Mouse (Mus musculus) CH12.LX (cell line): ENCODE measurements around the gene 5730596B20Rik. TPM values are rescaled to one million over a fixed set of nuclear protein-coding genes. Genes with fewer than 3 reads are reported as not detected.

Experiments used
- DNase-seq: peaks from one replicate; pipeline ENCODE4 v3.0.0-alpha.2; 2013; ENCODE audit errors: extremely low read depth
- H3K27ac ChIP-seq: 2 replicates; pipeline ENCODE4 v1.5.1; 2012; ENCODE audit warnings: low read depth, mild to moderate bottlenecking, control low read depth, moderate library complexity; ENCODE audit not compliant: insufficient read depth
- H3K27me3 ChIP-seq: replicated peaks from 2 replicates; pipeline ENCODE3; 2012; ENCODE audit warnings: inconsistent platforms
- H3K36me3 ChIP-seq, 2 experiments: replicated peaks in 1 of 2; 2 replicates each; pipeline versions ENCODE3 to v1.6.1; 2012; ENCODE audit warnings: inconsistent platforms in 1 of 2, low read length in 1 of 2, mild to moderate bottlenecking in 1 of 2, mixed read lengths in 1 of 2, moderate library complexity in 1 of 2; ENCODE audit not compliant: control insufficient read depth in 1 of 2, insufficient read depth in 1 of 2
- H3K4me1 ChIP-seq, 2 experiments: 2 replicates each; pipeline ENCODE4 v1.6.1; 2012; ENCODE audit warnings: inconsistent platforms in 1 of 2, moderate library complexity in 1 of 2; ENCODE audit not compliant: insufficient read depth in 2 of 2, control insufficient read depth in 1 of 2
- H3K4me2 ChIP-seq: 2 replicates; pipeline ENCODE4 v1.6.1; 2012; ENCODE audit warnings: low read depth, mild to moderate bottlenecking, control low read depth; ENCODE audit not compliant: poor library complexity, insufficient read depth, severe bottlenecking
- H3K4me3 ChIP-seq, 3 experiments: fragments of 150-350 bp in 1 of 3; sonication (generic) in 1 of 3; replicated peaks in 1 of 3; 2 replicates each; pipeline versions ENCODE3 to v1.5.1; 2011 to 2012; ENCODE audit warnings: low read depth in 2 of 3, low read length in 2 of 3, mild to moderate bottlenecking in 2 of 3, moderate library complexity in 2 of 3, control low read depth in 1 of 3, improper control_type of control experiment in 1 of 3, inconsistent platforms in 1 of 3, mixed read lengths in 1 of 3; ENCODE audit not compliant: poor library complexity in 1 of 3
- H3K79me2 ChIP-seq: replicated peaks from 2 replicates; pipeline ENCODE4 v1.6.1; 2012; ENCODE audit warnings: mild to moderate bottlenecking, moderate library complexity; ENCODE audit not compliant: control insufficient read depth, poor library complexity, insufficient read depth, severe bottlenecking; ENCODE audit errors: extremely low read depth
- H3K9ac ChIP-seq: 2 replicates; pipeline ENCODE4 v1.6.1; 2012; ENCODE audit warnings: low read depth, mild to moderate bottlenecking, control low read depth, moderate library complexity; ENCODE audit not compliant: insufficient read depth
- H3K9me3 ChIP-seq: replicated peaks from 2 replicates; pipeline ENCODE3; 2012; ENCODE audit warnings: low read length, inconsistent platforms, mixed read lengths
- BHLHE40 ChIP-seq: IDR thresholded peaks from 2 replicates; pipeline ENCODE4 v1.6.1; 2011; ENCODE audit warnings: mild to moderate bottlenecking, low read depth, low read length, improper control_type of control experiment
- CHD2 ChIP-seq: IDR thresholded peaks from 2 replicates; pipeline ENCODE4 v1.6.1; 2011; ENCODE audit warnings: low read length, improper control_type of control experiment
- E2F4 ChIP-seq: IDR thresholded peaks from 2 replicates; pipeline ENCODE4 v1.6.1; 2011; ENCODE audit warnings: low read depth, low read length, improper control_type of control experiment; ENCODE audit not compliant: insufficient replicate concordance
- ELF1 ChIP-seq: IDR thresholded peaks from 2 replicates; pipeline ENCODE4 v1.6.1; 2014; ENCODE audit warnings: low read depth, mild to moderate bottlenecking, inconsistent platforms, low read length, improper control_type of control experiment
- GABPA ChIP-seq: IDR thresholded peaks from 2 replicates; pipeline ENCODE4 v1.6.1; 2012; ENCODE audit warnings: low read depth, low read length, improper control_type of control experiment, inconsistent platforms; ENCODE audit not compliant: insufficient replicate concordance
- HCFC1 ChIP-seq: IDR thresholded peaks from 2 replicates; pipeline ENCODE4 v1.6.1; 2012; ENCODE audit warnings: low read depth, mild to moderate bottlenecking, inconsistent platforms, low read length, improper control_type of control experiment
- IRF4 ChIP-seq: IDR thresholded peaks from 2 replicates; pipeline ENCODE4 v1.6.1; 2014; ENCODE audit warnings: low read depth, mild to moderate bottlenecking, inconsistent platforms, low read length, improper control_type of control experiment
- JUN ChIP-seq: IDR thresholded peaks from 2 replicates; pipeline ENCODE4 v1.6.1; 2011; ENCODE audit warnings: low read depth, mild to moderate bottlenecking, low read length, improper control_type of control experiment, moderate library complexity; ENCODE audit not compliant: insufficient read depth
- JUND ChIP-seq: conservative IDR thresholded peaks from 2 replicates; pipeline ENCODE4 v1.6.1; 2011; ENCODE audit warnings: low read depth, low read length, improper control_type of control experiment
- KAT2A ChIP-seq: IDR thresholded peaks from 2 replicates; pipeline ENCODE4 v1.6.1; 2012; ENCODE audit warnings: low read length, improper control_type of control experiment, inconsistent platforms; ENCODE audit not compliant: insufficient replicate concordance
- MAZ ChIP-seq: IDR thresholded peaks from 2 replicates; pipeline ENCODE4 v1.6.1; 2012; ENCODE audit warnings: low read depth, mild to moderate bottlenecking, inconsistent platforms, low read length, improper control_type of control experiment, moderate library complexity
- MEF2A ChIP-seq: IDR thresholded peaks from 2 replicates; pipeline ENCODE4 v1.6.1; 2014; ENCODE audit warnings: low read depth, mild to moderate bottlenecking, inconsistent platforms, low read length, improper control_type of control experiment, borderline replicate concordance
- MXI1 ChIP-seq: IDR thresholded peaks from 2 replicates; pipeline ENCODE4 v1.6.1; 2011; ENCODE audit warnings: mild to moderate bottlenecking, low read depth, low read length, improper control_type of control experiment
- MYC ChIP-seq: IDR thresholded peaks from 2 replicates; pipeline ENCODE4 v1.6.1; 2011; ENCODE audit warnings: low read depth, mild to moderate bottlenecking, improper control_type of control experiment, low read length
- NELFE ChIP-seq: IDR thresholded peaks from 2 replicates; pipeline ENCODE4 v1.6.1; 2011; ENCODE audit warnings: low read depth, low read length, improper control_type of control experiment
- POLR2AphosphoS2 ChIP-seq: IDR thresholded peaks from 2 replicates; pipeline ENCODE4 v1.6.1; 2011; ENCODE audit warnings: low read depth, low read length, improper control_type of control experiment
- RAD21 ChIP-seq: IDR thresholded peaks from 2 replicates; pipeline ENCODE4 v1.6.1; 2011; ENCODE audit warnings: low read depth, mild to moderate bottlenecking, low read length, improper control_type of control experiment, moderate library complexity
- SIN3A ChIP-seq: IDR thresholded peaks from 2 replicates; pipeline ENCODE4 v1.6.1; 2012; ENCODE audit warnings: low read length, improper control_type of control experiment, inconsistent platforms
- TBP ChIP-seq: conservative IDR thresholded peaks from 2 replicates; pipeline ENCODE4 v1.6.1; 2011; ENCODE audit warnings: low read depth, low read length, improper control_type of control experiment
- TCF12 ChIP-seq: IDR thresholded peaks from 2 replicates; pipeline ENCODE4 v1.6.1; 2014; ENCODE audit warnings: low read depth, mild to moderate bottlenecking, inconsistent platforms, low read length, improper control_type of control experiment
- UBTF ChIP-seq: IDR thresholded peaks from 2 replicates; pipeline ENCODE4 v1.6.1; 2012; ENCODE audit warnings: low read depth, mild to moderate bottlenecking, inconsistent platforms, low read length, improper control_type of control experiment, moderate library complexity
- ZC3H11A ChIP-seq: IDR thresholded peaks from 2 replicates; pipeline ENCODE4 v1.6.1; 2012; ENCODE audit warnings: low read depth, mild to moderate bottlenecking, inconsistent platforms, low read length, improper control_type of control experiment
- ZKSCAN1 ChIP-seq: IDR thresholded peaks from 2 replicates; pipeline ENCODE4 v1.6.1; 2012; ENCODE audit warnings: low read depth, inconsistent platforms, low read length, improper control_type of control experiment, borderline replicate concordance
- ZMIZ1 ChIP-seq: IDR thresholded peaks from 2 replicates; pipeline ENCODE4 v1.6.1; 2012; ENCODE audit warnings: low read depth, mild to moderate bottlenecking, inconsistent platforms, low read length, improper control_type of control experiment
- ZNF384 ChIP-seq: IDR thresholded peaks from 2 replicates; pipeline ENCODE4 v1.6.1; 2012; ENCODE audit warnings: low read depth, low read length, improper control_type of control experiment, inconsistent platforms
- dilution Hi-C: fragments of 300-500 bp; cut with MboI; formaldehyde crosslinking; loops from 2 replicates; pipeline ENCODE4 v1.14.3; 2020; ENCODE audit warnings: low sequenced_read_pairs; ENCODE audit not compliant: extremely low pct_unique_long_range_greater_than_20kb, extremely low pct_ligation_motif_present
- in situ Hi-C: fragments of 300-500 bp; cut with MboI; formaldehyde crosslinking; loops from 3 replicates; pipeline ENCODE4 v1.14.3; 2019; ENCODE audit warnings: low sequenced_read_pairs, low pct_ligation_motif_present, low pct_unique_long_range_greater_than_20kb, mixed read lengths
- polyA plus RNA-seq: library from polyadenylated mRNA; unstranded; fragments of >175 nt; gene quantifications from 2 replicates; pipeline ENCODE4 v1.2.1, GENCODE M21; 2012; ENCODE audit warnings: low read depth; ENCODE audit not compliant: insufficient read length
- total RNA-seq, 2 experiments: library from RNA; depleted of rRNA; stranded (reverse); fragments of 300-350 nt in 1 of 2; fragments of >200 nt in 1 of 2; gene quantifications; 2 replicates each; pipeline ENCODE4 v1.2.3; 2012 to 2014

The 5730596B20Rik gene
- total and polyA plus RNA-seq, 3 experiments, result 0.07 TPM; not detected in 2

DNA sequence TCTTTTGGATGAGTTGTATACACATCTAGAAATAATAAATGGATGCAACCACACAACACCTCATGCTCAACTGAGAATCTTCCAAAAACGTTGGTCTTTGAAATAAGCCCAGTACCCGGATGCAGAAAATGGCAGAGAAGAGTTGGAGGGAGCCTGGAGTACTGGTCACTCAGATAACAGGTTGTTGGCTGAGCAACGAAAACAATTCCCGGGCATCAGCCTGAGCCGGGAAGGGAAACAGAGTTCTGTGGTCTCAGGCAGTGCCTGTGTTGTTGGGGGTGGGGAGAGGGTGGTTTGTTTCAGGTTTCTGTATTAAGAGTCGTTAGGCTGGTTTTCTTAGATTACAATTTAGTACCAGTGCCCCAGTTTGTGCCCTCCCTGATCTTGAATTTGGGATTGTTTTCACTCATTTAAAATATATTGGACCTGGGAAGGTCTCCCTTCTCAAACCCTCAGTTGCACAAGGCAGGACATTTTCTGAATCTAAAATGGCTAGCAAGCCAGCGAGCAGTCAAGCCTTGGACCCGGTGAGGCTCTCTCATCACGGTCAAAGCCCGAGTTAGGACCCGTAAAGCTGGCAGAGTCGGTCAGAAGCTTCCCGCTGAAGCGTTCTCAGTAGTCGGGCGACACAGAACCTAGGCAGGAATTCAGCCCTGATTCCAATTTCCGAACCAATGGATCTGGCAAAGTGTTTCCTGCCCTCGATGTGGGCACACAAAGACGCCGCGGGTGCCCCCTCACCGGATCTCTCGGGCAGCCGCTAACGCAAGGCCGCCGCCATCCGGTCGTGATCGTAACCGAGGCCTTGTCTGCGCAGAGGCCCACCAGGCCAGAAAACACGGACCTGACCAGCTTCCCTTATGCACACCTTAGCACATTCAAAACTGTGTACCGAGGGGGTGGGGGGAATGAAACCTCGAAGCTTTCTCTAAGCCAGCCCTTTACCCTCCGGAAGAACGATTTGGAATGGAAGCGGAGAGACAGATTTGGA lies 51.5 kb downstream of the 5730596B20Rik start:
- TF ChIP-seq KAT2A, result no peak
- TF ChIP-seq JUND, result no peak
- no peak for TF ChIP-seq BHLHE40
- TF ChIP-seq JUN, result no peak
- TF ChIP-seq MXI1, result no peak
- no peak for TF ChIP-seq E2F4
- TF ChIP-seq, all 38 proteins: peak for 0
- Histone ChIP-seq H3K27me3 (no peaks in the 10 kb centered on the region), H3K4me2 (no peak overlapping the region), H3K9ac (no peak overlapping the region), H3K4me1 (no peaks in the 10 kb centered on the region), H3K27ac (no peak overlapping the region), H3K36me3 (peaks cover 9 to 53% of the 10 kb centered on the region in 2 experiments), H3K4me3 (no peak overlapping the region), H3K9me3 (peaks cover 43% of the 10 kb centered on the region), H3K79me2 (no peaks in the 10 kb centered on the region)
- dilution Hi-C loops (no loop called here), in situ Hi-C loops (loop anchor here (10.0 kb wide), 2 partner anchors 644 to 1014 kb away; no protein-coding TSS in a partner anchor)
- DNase-seq, result no peak

DNA sequence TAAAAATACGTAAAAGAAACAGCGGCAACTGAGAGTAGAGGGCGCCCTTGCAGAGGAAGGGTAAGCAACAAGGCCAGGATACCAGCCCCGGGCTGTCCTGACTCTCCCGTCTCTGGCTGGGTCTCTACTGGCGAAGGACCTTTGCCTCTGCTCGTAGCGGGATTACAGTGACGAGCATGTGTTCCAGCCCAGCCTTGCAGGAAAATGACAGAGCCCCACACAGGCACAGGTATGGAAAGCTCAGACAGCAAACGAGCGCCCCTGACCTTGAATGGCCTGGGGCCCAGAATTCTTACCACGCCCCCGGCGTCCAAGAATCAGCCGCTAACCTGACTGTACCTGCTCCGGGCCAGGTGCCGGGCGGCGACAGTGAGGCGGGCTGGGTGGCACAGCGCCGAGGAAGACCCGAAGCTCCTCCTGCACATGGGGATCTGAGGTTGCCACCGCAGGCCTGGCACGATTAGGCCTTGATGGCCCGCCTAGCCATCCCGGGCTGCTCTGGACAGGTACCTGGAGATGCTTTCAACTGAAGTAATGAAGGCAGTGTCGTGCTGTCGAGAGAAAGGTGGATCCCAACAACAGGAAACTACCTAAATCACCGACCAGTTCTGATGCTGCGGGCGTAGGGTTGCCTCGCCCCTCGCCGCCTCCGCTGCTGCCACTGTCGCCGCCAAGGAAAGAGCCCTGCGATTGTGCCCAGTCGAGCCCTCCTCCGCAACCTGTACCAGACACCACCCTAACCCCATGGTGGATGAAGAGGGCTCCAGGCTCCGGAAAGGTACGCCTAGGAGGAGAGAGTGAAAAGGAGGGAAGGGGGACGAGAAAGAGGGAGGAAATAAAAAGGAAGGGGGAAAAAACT lies 52.5 kb downstream of the 5730596B20Rik start:
- dilution Hi-C loops (no loop called here), in situ Hi-C loops (loop anchor here (10.0 kb wide), 2 partner anchors 645 to 1015 kb away; no protein-coding TSS in a partner anchor)
- no peaks in the 10 kb centered on the region for H3K27me3 ChIP-seq
- no peaks in the 10 kb centered on the region for H3K4me1 ChIP-seq
- no peak overlapping the region for H3K4me3 ChIP-seq
- no peak for TF ChIP-seq GABPA
- no peak for TF ChIP-seq SIN3A
- no peak for TF ChIP-seq MEF2A
- no peak for TF ChIP-seq ZC3H11A
- no peak for TF ChIP-seq POLR2AphosphoS2
- no peak for TF ChIP-seq HCFC1
- no peak for TF ChIP-seq NELFE
- no peak for TF ChIP-seq CHD2
- no peak for TF ChIP-seq MAZ
- TF ChIP-seq RAD21, result no peak
- no peak for TF ChIP-seq ZNF384
- no peak for TF ChIP-seq TCF12
- TF ChIP-seq ZKSCAN1, result no peak
- TF ChIP-seq UBTF, result no peak
- TF ChIP-seq IRF4, result no peak
- TF ChIP-seq MYC, result no peak
- TF ChIP-seq MXI1, result no peak
- no peak for TF ChIP-seq TBP
- TF ChIP-seq ELF1, result no peak
- TF ChIP-seq ZMIZ1, result no peak
- no peaks in the 10 kb centered on the region for H3K79me2 ChIP-seq
- DNase-seq, result no peak
- peaks cover 53% of the 10 kb centered on the region for H3K9me3 ChIP-seq
- no peak overlapping the region for H3K27ac ChIP-seq
- H3K4me2 ChIP-seq, result no peak overlapping the region
- no peak overlapping the region for H3K9ac ChIP-seq
- peaks cover 11 to 63% of the 10 kb centered on the region in 2 experiments for H3K36me3 ChIP-seq
